Mouse (Mus musculus) myocyte (in vitro differentiated cells): Measurements from ENCODE around the gene 9230112D13Rik. TPM values are rescaled to one million over a fixed set of nuclear protein-coding genes. Genes with fewer than 3 reads are reported as not detected.
A peak's percentile ranks its signal among the peaks of the same experiment; 100 is the strongest.

Experiments used
- H3K27me3 ChIP-seq: one replicate; pipeline ENCODE4 v1.6.1; 2011; ENCODE audit not compliant: control insufficient read depth, insufficient read depth, insufficient read length
- H3K36me3 ChIP-seq: one replicate; pipeline ENCODE4 v1.6.1; 2011; ENCODE audit not compliant: control insufficient read depth, insufficient read depth
- H3K4me2 ChIP-seq: one replicate; pipeline ENCODE4 v1.6.1; 2011; ENCODE audit warnings: low read depth, control low read depth
- H3K4me3 ChIP-seq: one replicate; pipeline ENCODE4 v1.5.1; 2011; ENCODE audit warnings: mild to moderate bottlenecking, control low read depth, moderate library complexity
- H3K79me2 ChIP-seq: one replicate; pipeline ENCODE4 v1.6.1; 2011; ENCODE audit not compliant: control insufficient read depth, insufficient read depth
- H3ac ChIP-seq: one replicate; pipeline ENCODE4 v1.6.1; 2011; ENCODE audit not compliant: control insufficient read depth, insufficient read length
- CEBPB ChIP-seq: IDR thresholded peaks from 2 replicates; pipeline ENCODE4 v1.6.1; 2011; ENCODE audit warnings: mild to moderate bottlenecking, moderate library complexity; ENCODE audit not compliant: poor library complexity, insufficient read depth, severe bottlenecking
- E2F4 ChIP-seq: IDR thresholded peaks from one replicate; pipeline ENCODE4 v1.6.1; 2011; ENCODE audit warnings: mild to moderate bottlenecking, control low read depth, moderate library complexity; ENCODE audit not compliant: insufficient read depth
- MAX ChIP-seq: IDR thresholded peaks from one replicate; pipeline ENCODE4 v1.6.1; 2011; ENCODE audit warnings: low read depth, mild to moderate bottlenecking, control low read depth
- MYOD1 ChIP-seq, 3 experiments: IDR thresholded peaks; one replicate each; pipeline ENCODE4 v1.6.1; 2011; ENCODE audit warnings: control low read depth in 2 of 3, low read depth in 2 of 3, mild to moderate bottlenecking in 2 of 3, moderate library complexity in 1 of 3; ENCODE audit not compliant: insufficient read length in 2 of 3, control insufficient read depth in 1 of 3
- MYOG ChIP-seq, 3 experiments: IDR thresholded peaks; one replicate each; pipeline ENCODE4 v1.6.1; 2011; ENCODE audit warnings: control low read depth in 2 of 3, low read depth in 2 of 3, mild to moderate bottlenecking in 2 of 3; ENCODE audit not compliant: insufficient read length in 2 of 3, control insufficient read depth in 1 of 3, insufficient read depth in 1 of 3
- POLR2A ChIP-seq: IDR thresholded peaks from one replicate; pipeline ENCODE4 v1.6.1; 2011; ENCODE audit warnings: low read depth, mild to moderate bottlenecking, control low read depth, moderate library complexity; ENCODE audit not compliant: insufficient read length
- POLR2AphosphoS2 ChIP-seq: IDR thresholded peaks from one replicate; pipeline ENCODE4 v1.6.1; 2011; ENCODE audit warnings: low read depth, control low read depth; ENCODE audit not compliant: insufficient read length
- REST ChIP-seq: IDR thresholded peaks from one replicate; pipeline ENCODE4 v1.6.1; 2011; ENCODE audit warnings: mild to moderate bottlenecking, control low read depth, moderate library complexity; ENCODE audit not compliant: insufficient read depth, insufficient read length
- SRF ChIP-seq: IDR thresholded peaks from one replicate; pipeline ENCODE4 v1.6.1; 2011; ENCODE audit warnings: low read depth; ENCODE audit not compliant: control insufficient read depth, insufficient read length
- TCF12 ChIP-seq: IDR thresholded peaks from one replicate; pipeline ENCODE4 v1.6.1; 2011; ENCODE audit warnings: mild to moderate bottlenecking, control low read depth; ENCODE audit not compliant: poor library complexity, insufficient read depth, severe bottlenecking
- TCF3 ChIP-seq: IDR thresholded peaks from one replicate; pipeline ENCODE4 v1.6.1; 2011; ENCODE audit warnings: low read depth, control low read depth; ENCODE audit not compliant: insufficient read length
- USF1 ChIP-seq: IDR thresholded peaks from one replicate; pipeline ENCODE4 v1.6.1; 2011; ENCODE audit warnings: low read depth, mild to moderate bottlenecking, control low read depth, moderate library complexity
- polyA plus RNA-seq: library from polyadenylated mRNA; unstranded; fragments of >200 nt; fragmentation: generic; extraction: Trizol; gene quantifications from one replicate; pipeline ENCODE4 v1.2.1, GENCODE M21; 2012; ENCODE audit warnings: missing spikeins

The 9230112D13Rik gene
- polyA plus RNA-seq, 1 experiment = not detected

DNA sequence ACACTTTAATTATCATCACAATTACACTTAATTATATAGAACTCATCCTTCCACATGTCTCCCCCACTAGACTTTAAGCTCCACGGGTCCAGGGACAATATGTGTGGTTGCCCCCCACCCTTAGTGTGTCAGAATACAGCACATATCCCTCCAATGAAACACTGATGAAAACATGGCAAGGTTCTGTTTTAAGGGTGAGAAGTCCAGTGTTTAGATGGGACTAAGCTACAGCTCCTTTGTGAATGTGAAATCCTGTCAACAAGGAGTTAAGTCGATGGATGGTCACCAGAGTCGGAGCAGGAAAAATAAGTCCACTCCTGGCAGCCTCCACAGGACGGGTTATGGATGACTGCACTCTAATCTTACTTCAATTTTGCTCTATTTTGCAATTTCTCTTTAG is 22.3 kb downstream of the 9230112D13Rik start:
- Histone ChIP-seq H3K4me3 (peak overlapping the region; percentile 69), H3ac (no peak overlapping the region), H3K27me3 (no peaks in the 10 kb centered on the region), H3K79me2 (peaks cover 65% of the 10 kb centered on the region), H3K36me3 (no peaks in the 10 kb centered on the region), H3K4me2 (peak overlapping the region; percentile 76)
- TF ChIP-seq REST (no peak), MAX (no peak), TCF3 (no peak), POLR2A (no peak), SRF (no peak), USF1 (no peak), MYOD1 (IDR thresholded peaks at IDR 0.05; ENCODE audit: control insufficient read depth in 1 of 3, insufficient read length in 2 of 3, low read depth in 2 of 3) (no peak), CEBPB (no peak), E2F4 (no peak), POLR2AphosphoS2 (no peak), TCF12 (no peak), MYOG (IDR thresholded peaks at IDR 0.05; ENCODE audit: control insufficient read depth in 1 of 3, insufficient read depth in 1 of 3, insufficient read length in 2 of 3, low read depth in 2 of 3) (no peak)

DNA sequence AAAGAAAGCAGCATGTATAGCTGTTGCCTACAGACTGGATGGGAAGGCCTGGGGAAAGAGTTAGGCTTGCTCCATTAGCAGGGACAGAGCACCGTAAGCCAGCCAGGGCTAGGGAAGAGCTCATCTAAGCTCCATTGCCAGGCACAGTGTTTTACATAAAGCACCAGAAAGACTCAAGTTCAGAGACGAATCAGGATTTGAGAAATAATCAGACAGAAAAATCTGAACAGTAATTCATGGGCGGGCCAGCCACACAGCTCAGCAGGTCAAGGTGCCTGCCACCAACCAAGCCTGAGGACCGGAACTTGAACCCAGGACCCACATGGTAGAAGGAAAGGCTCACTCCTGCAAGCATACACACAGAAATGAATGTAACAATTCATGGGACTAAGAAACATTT is 22.9 kb downstream of the 9230112D13Rik start:
- H3K4me2 ChIP-seq = peak overlapping the region; percentile 76
- no peak overlapping the region for H3ac ChIP-seq
- no peaks in the 10 kb centered on the region for H3K36me3 ChIP-seq
- H3K27me3 ChIP-seq = no peaks in the 10 kb centered on the region
- no peak overlapping the region for H3K4me3 ChIP-seq
- peaks cover 72% of the 10 kb centered on the region for H3K79me2 ChIP-seq
- TF ChIP-seq MAX (no peak), POLR2A (no peak), TCF12 (no peak), MYOG (IDR thresholded peaks at IDR 0.05; ENCODE audit: control insufficient read depth in 1 of 3, insufficient read depth in 1 of 3, insufficient read length in 2 of 3, low read depth in 2 of 3) (no peak), USF1 (no peak), TCF3 (no peak), SRF (no peak), REST (no peak), CEBPB (no peak)

DNA sequence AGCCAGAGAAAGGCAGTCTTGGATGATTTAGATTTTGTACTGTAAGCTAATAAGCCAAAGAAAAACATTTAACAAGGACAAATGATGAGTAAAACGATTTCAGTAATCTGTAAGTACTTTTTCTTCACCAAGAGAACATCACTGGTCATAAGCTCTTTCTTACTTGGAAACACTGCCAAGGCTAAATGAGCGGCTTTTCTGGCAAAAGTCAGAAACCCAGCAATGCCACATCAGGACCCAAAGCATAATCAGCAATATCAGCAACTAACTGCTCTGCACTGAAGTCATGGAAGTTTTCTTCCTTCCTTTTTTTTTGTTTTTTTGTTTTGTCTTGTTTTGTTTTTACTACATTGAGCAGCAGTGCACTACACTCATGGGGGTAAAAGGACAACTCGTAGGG is 25.3 kb downstream of the 9230112D13Rik start:
- Histone ChIP-seq H3K4me2 (no peak overlapping the region), H3K36me3 (no peaks in the 10 kb centered on the region), H3K27me3 (no peaks in the 10 kb centered on the region), H3K79me2 (peaks cover 95% of the 10 kb centered on the region), H3K4me3 (no peak overlapping the region), H3ac (no peak overlapping the region)
- TF ChIP-seq CEBPB (no peak), SRF (no peak), USF1 (no peak), MAX (no peak), POLR2A (no peak), MYOD1 (IDR thresholded peaks at IDR 0.05; ENCODE audit: control insufficient read depth in 1 of 3, insufficient read length in 2 of 3, low read depth in 2 of 3) (no peak), MYOG (IDR thresholded peaks at IDR 0.05; ENCODE audit: control insufficient read depth in 1 of 3, insufficient read depth in 1 of 3, insufficient read length in 2 of 3, low read depth in 2 of 3) (no peak), TCF12 (no peak)

DNA sequence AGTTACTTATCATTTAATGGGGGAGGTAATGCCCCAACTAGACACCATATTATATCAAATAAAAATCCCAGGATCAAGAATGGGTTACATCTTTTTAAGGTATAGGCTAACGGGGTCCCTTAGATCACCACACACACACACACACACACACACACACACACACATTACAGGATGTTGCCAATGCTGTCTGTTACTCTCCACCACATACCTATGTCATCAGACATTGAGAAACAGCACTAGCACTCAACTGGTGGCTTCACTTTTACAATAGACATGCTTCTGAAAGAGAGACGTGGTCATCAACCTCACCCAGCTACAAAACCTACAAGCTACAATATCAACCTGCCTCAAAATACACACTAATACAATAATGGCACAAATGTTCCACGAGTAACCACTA is 28.9 kb downstream of the 9230112D13Rik start:
- no peaks in the 10 kb centered on the region for H3K27me3 ChIP-seq
- TF ChIP-seq CEBPB (peak; percentile 57; the same call in 1 of the 2 replicates), POLR2AphosphoS2 (no peak), POLR2A (no peak), SRF (no peak), TCF12 (no peak), MAX (no peak)
- H3K4me3 ChIP-seq = no peak overlapping the region
- no peak overlapping the region for H3K4me2 ChIP-seq
- H3ac ChIP-seq = no peak overlapping the region
- no peaks in the 10 kb centered on the region for H3K36me3 ChIP-seq
- peaks cover 100% of the 10 kb centered on the region for H3K79me2 ChIP-seq

DNA sequence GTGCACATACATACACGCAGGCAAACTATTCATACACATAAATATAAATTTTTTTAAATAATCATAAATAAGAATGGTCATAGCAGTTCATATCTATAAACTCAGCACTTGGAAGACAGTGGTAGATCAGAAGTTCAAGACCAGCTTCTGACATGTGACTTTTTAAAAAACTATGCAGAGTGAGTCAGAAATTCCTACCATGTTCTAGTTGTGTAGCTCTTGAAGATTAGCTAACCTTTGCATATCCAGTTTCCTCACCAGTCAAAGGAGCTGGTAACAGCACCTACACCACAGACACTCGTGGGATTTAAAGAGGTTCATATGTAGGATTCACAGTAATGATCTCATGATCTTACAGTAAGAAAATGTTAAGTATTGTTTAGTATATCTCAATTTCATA is 29.9 kb downstream of the 9230112D13Rik start:
- Histone ChIP-seq H3ac (no peak overlapping the region), H3K4me3 (no peak overlapping the region), H3K27me3 (no peaks in the 10 kb centered on the region), H3K79me2 (peaks cover 100% of the 10 kb centered on the region), H3K4me2 (no peak overlapping the region), H3K36me3 (no peaks in the 10 kb centered on the region)
- TF ChIP-seq E2F4 (no peak), USF1 (no peak), MYOD1 (IDR thresholded peaks at IDR 0.05; ENCODE audit: control insufficient read depth in 1 of 3, insufficient read length in 2 of 3, low read depth in 2 of 3) (no peak), TCF12 (no peak), TCF3 (no peak), MAX (no peak), MYOG (IDR thresholded peaks at IDR 0.05; ENCODE audit: control insufficient read depth in 1 of 3, insufficient read depth in 1 of 3, insufficient read length in 2 of 3, low read depth in 2 of 3) (no peak), POLR2A (no peak), POLR2AphosphoS2 (no peak), SRF (no peak), CEBPB (no peak), REST (no peak)
